Mouse (Mus musculus) A20 (cell line): ENCODE measurements at regions not wholly inside any gene's neighbourhood (a gene's known extent, or its start where the extent isn't known, plus 50 kb on each side); places are given as distances from the start of the nearest gene placed in this dataset.

Source experiments
- DNase-seq: peaks from one replicate; pipeline ENCODE4 v3.0.0-alpha.2; 2011; ENCODE audit warnings: low read depth, low spot score

DNA sequence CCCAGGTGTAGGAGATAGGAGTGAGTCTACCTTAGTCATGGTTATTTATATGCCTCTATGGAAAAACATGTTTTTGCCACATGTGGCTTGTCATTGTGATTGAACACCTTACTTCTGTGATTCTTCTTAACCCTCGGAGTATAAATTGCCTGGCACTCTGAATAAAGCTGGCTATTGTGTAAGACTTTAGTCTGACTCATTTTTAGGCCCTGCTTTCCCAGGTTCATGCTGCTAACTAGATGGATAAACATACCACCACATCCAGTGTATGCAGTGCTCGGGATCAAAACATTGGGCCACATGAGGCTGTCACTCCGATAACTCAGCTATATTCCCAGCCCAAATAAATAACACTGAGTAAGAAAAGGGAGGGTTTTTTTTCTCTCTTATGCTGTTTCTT, 287.2 kb downstream of the Gsdmc2 start:
- no peak for DNase-seq

DNA sequence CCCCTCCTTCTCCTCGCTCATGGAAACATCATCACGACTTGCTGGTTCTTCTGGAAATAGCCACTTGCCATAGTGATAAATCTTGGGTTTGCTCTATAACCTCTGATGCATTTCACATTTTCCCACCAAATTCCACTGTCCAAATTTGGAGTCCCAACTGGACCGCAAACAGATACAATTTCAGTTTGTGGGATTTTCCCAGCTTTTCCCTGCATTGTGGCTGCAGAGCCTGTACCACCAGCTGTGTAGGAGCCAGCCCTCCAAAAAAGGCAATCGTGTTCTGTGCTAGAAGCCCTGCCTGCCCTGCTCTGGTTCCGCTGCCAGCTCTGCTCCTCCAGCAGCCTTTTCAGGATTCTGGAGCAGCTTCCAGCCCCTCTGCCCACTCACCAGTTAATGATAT, 291.4 kb downstream of the Gsdmc2 start:
- no peak for DNase-seq

DNA sequence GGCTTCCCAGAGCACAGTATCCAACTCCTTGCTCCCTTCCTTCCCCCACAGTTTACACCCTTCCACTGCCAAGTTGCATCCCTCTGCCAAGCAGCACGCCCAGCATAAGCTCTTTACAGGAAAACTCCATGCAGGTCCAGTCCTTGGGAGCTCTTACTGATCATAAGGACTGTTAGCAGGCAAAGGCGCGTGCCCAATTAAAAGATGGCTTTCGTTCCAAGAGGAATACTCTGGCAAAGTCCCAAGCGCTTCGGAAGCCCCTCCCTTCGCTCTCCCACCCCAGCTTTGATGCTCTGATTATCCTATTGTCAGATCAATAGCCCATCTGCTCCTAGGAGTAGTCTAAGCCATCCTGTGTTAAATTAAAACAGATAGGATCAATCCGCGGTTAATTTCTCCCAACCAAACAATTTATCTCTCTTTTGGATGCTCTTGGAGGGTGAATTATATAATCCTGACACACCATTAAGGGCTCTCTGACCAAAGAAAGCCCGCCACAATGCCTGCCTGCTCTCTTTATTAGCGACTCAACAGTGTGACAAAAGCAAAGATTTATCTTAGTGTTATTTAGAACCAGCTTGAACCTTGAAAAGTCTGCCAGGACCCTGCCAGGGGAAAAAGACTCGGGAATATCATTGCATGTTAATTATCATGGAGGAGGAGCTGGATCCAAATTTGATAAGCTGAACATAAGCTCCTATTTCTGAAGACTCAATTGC, 312.5 kb downstream of the Gsdmc2 start:
- DNase-seq: no peak

DNA sequence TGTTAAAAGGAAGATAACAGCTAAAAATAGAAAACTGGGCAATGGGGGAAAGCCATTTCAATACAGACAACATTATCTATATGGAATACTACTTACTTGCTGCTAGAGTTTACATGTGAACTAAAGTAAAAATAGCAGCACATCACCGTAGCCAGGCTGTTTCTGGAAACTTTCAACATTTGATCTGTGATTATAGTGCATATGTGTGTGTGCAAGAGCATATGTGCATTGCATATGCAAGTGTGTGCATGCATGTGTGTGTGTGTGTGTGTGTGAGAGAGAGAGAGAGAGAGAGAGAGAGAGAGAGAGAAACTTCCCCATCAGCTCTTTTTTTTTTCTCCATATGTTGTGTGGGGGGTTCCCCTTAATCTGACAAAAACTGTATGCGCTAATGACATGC, 317.7 kb downstream of the Gsdmc2 start:
- no peak for DNase-seq

DNA sequence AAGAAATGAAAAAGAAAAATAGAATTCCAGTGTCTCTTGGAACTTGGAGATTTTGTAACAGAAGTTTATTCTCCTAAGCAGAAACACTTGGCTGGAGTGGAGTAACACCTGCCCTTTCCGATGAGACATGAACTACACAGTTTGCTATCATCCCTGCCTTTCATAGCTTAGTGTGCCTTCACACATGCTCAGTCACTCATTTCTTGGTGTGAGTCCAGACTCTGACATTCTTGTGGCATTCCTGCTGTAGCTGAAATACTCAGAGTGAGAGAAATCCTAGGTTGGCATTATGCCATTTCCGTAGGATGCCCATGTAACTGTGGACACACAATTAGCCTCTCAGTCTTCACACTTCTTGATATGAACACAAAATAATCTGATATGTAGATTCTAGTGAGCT, 318.2 kb downstream of the Gsdmc2 start:
- DNase-seq: no peak

DNA sequence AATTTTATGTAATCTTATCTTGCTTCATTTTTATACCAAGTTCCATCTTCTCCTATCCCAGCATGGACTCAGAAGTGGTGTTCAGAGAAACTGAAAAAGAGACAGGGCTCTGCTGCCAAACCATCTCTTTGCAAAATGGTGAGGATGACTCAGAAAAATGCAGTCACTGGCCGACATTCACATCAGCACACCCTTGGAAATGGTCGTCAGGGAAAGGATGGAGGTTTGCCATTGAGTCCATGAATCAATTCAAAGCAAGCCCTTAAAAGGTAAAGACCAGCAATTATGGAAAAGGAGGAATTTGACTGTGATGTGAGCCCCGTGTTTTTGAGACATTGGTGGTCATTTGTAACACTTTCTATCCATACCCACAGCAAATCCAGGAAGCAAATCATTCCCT, 327.7 kb downstream of the Gsdmc2 start:
- DNase-seq: no peak

DNA sequence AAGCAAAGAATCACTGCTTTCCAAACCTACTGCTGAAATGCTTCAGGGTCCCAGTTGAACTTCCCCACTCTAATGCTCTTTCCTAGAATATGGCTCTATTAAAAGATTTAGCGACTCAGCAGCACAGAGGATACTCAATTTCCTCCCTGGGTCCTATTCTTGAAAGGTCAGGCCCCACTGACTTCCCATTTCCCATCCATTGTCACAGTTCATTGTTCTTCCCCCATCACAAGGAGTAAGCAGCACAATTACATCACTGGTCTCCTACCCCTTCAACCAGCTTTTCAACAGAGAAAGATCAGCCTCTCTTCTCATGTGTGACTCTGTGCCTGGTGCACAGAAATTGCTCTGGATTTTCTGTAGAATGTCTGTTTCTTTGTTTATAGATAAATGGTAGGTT, 344.5 kb downstream of the Gsdmc2 start:
- DNase-seq: no peak

DNA sequence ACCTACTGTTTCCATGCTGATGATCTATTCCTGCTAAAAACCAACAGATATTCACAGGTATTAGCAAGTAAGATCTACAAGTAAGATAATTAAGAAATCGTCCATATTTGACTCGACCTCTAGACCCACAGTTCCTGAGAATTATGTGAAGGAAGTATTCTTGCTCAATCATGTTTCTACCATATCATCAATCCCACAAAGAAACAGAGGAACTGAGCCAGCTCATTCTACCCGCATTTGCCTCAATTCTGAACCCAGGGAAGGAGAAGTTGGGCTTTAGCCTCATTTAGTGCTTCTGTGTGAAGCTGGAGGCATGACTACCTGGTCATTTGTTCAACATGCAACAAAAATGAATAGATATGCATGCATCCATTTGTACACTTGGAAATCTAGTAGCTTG, 346.5 kb downstream of the Gsdmc2 start:
- no peak for DNase-seq

DNA sequence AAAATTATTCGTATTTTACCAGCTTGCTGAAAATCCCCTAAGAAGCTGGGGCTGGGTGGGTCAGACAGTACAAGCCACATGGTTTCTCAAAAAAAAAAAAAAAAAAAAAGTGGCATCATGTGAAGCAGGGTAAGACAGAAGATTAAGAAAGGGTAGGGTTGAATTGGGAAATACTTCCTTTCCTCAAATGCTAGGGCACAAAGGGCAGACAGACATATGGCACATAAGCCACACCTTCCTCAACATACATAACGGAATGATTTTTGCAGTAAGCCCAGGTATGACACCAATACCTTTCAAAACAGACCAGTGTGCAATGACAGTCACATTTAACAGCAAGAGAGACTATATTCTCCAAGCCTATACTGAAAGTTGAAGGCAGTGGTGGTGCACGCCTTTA, 347.8 kb downstream of the Gsdmc2 start:
- DNase-seq: no peak

DNA sequence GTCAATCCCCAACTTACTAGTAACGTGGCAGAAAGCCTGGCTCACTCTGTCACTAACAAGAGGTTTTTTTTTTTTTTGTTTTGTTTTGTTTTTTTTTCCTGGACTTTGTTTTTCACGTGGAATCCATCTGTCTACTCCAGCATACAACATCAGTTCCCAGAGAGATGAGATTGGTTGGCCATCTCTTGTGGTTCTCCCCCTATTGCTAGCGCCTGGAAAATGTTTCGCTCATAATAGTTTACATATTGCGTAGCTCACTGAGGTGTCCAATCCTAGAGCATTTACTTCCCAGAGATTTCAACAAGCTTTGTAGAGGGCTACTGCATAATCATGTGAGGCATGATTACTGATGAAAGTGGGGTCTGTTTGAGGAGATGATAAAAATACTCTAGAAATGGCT, 360.1 kb downstream of the Gsdmc2 start:
- no peak for DNase-seq

DNA sequence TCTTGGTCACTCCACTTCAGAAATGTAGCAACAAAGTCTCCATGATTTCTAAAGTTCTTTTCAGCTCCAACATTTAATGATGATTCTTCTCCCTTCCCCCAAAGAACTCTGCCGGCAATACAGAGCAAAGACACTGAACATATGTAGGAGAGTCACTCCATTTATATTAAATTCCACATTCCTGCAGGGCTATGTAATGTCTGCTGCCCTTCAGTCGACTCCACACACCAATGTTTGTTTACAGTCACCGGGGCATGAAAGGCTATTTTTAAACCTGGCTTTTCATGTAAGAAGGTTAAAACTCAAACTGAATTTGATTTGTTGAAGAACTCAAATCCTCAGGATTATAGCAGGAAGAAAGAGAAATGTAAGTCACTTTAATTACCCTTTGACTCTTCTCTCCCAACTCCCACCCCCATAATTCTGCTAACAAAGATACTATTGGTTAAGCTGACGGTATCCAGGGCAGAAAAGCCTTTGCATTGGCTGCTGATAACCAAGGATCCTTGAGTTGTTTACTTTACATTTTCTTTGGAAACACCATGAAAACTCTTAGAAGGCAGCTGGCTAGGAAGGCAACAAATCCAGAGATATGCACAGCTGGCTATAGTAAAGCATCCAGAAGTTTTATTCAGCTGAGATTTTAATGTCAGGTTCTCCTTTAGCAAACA, 360.6 kb downstream of the Gsdmc2 start:
- no peak for DNase-seq

DNA sequence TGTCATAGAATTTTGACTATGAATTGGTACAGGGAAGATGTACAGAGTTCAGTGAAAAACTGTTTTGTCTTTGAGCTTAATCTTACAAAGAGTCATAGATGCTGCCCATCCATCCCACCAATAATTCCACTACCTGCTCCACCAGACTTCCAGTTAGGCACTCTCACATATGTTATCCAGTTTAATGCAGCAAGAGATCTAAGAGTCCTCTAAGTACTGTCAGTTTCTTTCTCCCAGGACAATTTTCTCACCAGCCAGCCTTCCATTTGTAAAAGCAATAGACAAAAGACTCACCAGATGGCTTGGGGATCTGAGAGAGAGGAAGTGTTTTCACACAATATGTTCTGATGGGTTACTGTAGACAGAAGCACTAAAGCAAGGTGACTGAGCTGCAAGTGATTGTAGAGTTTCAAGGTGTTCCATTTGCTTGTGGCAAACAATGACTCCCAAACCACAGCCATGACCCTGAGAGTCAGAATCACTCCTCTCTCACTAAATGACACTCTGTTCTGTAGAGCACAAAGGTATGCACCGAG, 365.6 kb downstream of the Gsdmc2 start:
- DNase-seq: no peak

DNA sequence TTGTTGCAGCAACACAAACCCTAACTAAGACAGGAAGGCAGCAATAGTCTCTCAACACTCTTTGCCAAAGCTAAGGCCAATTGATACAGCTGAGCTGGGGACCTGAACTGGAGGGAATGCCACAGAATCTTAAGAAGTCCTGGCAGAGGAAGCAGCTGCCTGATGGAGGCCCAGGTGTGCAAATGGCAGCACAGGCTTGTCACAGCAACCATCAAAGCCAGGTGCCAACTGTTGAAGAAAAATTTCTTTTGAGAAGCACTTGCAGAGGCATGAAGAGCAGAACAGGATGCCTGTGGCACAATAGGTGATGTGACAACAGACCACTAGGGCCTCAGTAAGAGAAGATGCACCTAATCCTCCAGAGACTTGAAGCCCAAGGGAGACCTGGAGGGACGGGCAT, 378.1 kb downstream of the Gsdmc2 start:
- no peak for DNase-seq

DNA sequence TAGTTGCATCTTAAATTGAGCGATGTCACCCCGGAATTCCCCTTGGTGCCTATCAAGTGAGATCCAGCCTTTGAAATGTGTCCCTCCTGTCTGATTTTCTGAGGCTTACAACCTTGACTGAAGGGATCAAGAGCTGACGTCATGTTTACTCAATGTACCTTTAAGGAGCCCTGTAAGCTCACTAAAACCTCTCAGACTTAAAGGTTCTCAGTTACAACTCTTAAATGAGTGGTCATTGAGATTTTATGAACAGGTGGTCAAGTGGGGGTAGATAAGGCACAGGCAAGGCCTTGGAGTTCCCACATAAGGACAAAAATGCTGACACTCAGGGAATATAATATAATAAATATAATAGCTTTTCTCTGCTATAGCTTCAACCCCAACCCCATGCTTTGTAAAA, 392.4 kb downstream of the Gsdmc2 start:
- DNase-seq: no peak

DNA sequence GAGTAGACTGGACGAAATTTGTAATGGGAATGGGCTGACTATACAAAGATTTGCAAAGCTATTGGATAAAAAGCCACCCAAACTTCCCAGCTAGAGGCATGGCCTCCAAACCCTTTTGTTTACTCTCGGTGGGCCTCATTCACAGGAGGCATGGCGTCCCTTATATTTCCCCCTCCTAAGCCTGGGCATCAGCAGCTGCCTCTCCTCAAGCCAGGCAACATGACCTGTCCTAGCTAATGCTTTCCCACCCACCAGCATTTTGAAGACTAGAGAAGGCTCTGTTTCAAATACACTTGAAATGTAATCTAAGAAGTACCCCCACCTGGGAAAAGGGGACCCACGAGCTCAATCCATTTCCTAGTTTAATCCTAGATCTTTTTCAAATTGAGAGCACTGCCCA, 398.7 kb downstream of the Gsdmc2 start:
- no peak for DNase-seq

DNA sequence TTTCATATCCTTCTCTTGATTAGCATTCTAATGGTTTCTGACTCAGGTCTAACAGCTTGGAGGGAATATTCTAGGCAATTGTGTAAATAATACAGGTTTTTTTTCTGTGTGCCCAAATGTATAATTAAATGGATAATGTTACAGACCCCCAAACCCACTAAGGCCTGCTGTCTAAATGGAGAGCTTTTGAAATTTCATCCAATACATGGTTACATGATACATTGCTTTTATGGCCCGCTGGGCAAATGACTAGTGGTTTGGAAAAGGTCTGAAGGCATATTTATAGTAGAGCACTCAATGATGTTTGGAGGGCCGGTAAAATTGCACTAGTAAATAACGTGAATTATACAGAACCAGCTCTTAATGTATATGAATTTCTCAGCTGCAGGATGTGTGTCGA, 400.0 kb downstream of the Gsdmc2 start:
- no peak for DNase-seq

DNA sequence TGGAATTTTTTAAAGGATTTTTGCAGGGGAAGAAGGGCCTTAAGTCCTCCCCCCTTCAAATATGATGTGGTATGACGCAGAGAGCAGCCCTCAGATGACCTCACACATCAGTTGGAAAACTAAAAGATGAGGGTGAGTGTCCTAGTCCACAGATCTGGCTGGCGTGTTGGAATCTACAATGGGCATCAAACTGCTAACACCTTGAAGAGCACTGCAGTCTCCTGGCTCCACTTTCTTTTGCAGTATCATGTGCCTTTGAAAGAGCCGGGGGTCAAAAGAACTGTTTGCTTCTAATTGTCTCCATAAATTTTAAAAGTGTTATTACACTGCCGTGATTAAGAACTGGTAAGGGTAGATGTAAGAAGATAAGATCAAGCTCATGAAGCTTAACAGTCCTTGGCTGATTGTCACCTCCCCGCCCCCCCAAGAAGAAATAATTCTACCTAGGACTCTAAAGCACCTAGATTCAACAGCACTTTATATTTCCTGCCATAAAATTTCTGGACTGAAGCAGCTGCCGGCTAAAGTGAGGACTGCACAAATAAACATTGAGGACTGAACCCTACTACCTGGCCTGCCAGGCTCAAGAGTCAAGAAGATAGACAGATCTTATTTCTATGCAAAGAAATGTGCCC, 402.7 kb downstream of the Gsdmc2 start:
- DNase-seq: no peak

DNA sequence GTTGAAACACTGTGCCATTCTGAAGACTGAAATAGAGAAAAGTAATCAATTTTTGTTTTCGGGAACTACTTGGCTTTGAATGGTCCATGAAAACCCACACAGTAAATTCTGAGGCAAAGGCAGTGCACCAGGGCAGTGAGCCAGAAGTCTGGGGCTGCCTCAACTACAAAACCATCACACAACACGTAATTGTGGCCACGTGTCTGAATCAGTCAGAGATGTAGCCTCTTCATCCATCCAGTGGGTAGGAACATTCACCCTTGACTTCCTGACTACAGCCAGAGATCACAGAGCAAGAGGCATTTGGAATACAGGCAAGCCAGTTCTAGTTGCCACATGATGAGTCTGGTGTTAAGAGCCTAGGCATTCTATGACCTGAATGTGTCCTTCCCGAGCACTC, 432.3 kb downstream of the Gsdmc2 start:
- DNase-seq: no peak

DNA sequence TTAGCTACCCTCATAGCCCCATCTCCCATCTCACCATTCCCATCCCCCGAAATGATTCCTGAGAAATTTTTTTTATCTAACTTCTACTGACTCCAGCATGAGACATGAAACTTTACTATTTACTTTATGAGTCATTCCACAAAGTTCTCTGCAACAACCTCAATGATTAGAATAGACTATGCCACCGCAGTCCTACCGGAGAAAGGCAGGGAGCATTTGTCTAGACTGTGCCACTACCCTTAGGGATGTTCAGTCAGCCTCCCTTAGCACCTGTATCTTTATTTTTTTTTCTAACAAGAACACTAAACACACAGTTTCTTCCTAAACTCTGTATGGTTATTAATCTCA, 433.2 kb downstream of the Gsdmc2 start:
- no peak for DNase-seq

DNA sequence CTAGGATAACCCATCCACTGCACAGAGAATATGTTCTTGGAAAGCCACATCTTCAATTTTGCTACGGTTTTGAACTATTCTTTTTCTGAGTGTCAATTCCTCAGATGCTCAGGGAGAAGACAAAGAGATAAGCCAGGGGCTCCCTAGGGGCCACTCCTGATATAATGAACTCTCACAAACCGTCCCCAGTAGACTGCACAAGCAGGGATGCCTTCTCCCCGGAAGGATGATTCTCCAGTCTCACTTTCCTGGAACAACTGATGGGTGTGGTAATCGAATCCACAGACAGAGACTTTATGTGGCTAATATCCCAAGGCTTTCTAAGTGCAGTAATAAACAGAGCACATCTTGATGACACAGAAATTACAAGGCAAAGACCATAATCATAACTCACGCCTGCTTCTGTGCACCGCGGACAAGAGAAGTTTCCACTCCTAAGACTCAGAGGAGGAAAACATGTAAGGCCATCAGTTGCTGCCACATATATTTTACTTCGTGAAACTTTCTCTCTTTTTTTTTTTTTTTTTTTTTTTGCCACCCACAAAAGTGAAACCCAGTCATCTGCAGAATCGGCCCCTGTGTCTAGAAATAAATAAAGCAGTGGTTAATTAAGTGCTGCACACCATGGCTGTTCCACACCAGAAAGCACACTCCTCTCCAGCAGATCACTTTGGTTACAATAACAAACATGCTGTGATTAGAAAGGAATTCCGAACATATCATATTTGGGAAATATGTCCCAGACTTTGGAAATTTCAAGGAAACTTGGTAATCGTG, 433.8 kb downstream of the Gsdmc2 start:
- DNase-seq: no peak

DNA sequence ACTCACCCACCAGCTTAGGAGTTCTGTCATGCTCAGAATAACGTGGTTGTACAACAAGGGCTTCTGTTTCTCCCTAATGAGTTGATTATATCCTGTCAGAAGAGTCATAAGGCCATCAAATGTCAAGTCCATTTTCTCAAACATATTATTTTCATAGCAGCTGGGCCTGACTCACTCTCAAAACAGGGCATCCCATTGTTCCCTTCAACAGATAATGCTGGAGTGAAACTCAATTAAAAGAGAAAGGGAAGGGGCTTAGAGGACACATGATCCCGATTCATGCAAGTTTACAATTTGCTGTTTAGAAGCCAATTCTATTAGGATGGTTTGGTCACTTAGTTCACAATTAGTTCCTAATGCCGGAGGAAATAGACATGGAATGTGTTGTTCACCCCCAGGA, 444.5 kb downstream of the Gsdmc2 start:
- DNase-seq: no peak

DNA sequence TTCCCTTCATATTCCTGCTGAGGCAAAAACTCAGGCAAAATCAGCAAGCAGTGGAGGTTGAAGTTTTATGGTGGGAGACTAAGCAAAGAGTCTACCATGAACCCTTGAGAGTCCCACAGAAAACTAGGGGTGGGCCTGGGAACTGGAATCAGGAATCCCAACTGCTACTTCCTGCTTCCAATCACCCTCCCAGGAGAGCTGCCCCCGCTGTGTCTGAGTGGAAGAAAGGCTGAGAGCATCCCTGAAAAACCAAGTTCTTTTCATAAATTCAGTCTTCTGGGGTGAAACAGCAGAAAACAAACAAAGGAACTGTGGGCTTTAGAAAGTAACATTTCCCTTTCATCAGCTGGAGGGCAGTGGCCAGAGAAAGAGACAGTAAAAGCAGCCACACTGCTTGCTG, 445.0 kb downstream of the Gsdmc2 start:
- no peak for DNase-seq
